Mouse (Mus musculus): ENCODE results near the gene Klf13. TPM values are rescaled to one million over a fixed set of nuclear protein-coding genes. Genes with fewer than 3 reads are reported as not detected.

The Klf13 gene
- polyA plus RNA-seq, 1 experiment, result 20.1 TPM

DNA sequence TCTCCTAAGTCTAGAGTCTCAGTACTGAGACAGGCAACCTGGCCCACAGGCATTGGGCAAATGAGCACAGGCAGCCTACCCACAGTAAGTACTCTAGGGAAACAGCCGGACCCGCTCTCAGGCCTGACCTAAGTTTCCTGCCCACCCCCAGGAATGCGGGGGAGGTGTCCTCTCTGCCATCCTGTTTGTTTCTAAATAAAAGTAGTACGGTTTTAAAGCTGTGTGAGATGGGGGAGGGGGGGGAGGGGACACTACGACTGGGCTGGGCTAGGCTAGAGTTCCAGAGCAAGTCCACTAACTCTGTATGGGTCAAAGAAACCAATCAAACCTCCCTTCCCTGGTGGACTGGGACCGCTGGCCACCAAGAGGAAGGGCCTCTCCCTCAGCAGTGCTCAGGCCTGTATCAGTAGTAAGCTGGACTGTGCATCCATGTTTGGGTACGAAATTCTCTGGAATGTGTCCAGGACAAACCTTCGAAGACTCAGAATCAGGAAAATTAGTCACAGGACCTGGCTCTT, 51.6 kb downstream of the Klf13 start:
- Histone ChIP-seq H3ac (ENCODE audit: control insufficient read depth, insufficient read length, low read depth) (no peak overlapping the region), H3K79me3 (ENCODE audit: low read depth) (no peaks in the 10 kb centered on the region), H3K27me3 (ENCODE audit: control insufficient read depth, insufficient read depth, insufficient read length) (no peaks in the 10 kb centered on the region), H3K4me3 (ENCODE audit: insufficient read depth, poor library complexity, severe bottlenecking) (no peak overlapping the region), H3K36me3 (ENCODE audit: control insufficient read depth, insufficient read depth) (peaks cover 6% of the 10 kb centered on the region), H3K79me2 (ENCODE audit: control insufficient read depth, insufficient read depth) (peaks cover 26% of the 10 kb centered on the region)
- TF ChIP-seq CTCF (IDR thresholded peaks at IDR 0.05; ENCODE audit: control insufficient read depth, insufficient read depth, insufficient read length) (no peak), FOSL1 (IDR thresholded peaks at IDR 0.05; ENCODE audit: insufficient read depth, low read length, poor library complexity, severe bottlenecking) (no peak)

DNA sequence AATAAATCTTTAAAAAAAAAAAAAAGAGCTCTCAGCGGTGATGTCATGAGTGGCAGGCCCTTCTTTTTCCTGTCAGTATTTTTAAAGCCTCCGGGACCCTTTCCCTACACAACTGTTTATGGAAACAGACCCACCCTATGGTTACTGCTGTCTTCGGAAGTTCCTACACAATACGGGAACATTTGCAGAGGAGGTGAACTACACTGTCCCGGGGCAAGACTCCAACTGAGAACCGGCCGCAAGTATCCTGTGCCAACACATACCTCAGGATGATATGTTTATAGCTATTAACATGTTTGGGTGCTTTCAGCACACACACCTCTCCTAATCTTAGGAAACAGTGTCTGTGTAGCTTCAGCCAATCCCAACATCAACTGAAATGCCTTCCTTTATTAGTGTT, 53.7 kb downstream of the Klf13 start:
- Histone ChIP-seq H3K27me3 (ENCODE audit: control insufficient read depth, insufficient read depth, insufficient read length) (no peaks in the 10 kb centered on the region), H3ac (ENCODE audit: control insufficient read depth, insufficient read length, low read depth) (no peak overlapping the region), H3K4me3 (ENCODE audit: insufficient read depth, poor library complexity, severe bottlenecking) (no peak overlapping the region), H3K79me3 (ENCODE audit: low read depth) (no peaks in the 10 kb centered on the region), H3K79me2 (ENCODE audit: control insufficient read depth, insufficient read depth) (peaks cover 16% of the 10 kb centered on the region), H3K36me3 (ENCODE audit: control insufficient read depth, insufficient read depth) (peaks cover 6% of the 10 kb centered on the region)
- TF ChIP-seq MAX (IDR thresholded peaks at IDR 0.05) (no peak), CTCF (IDR thresholded peaks at IDR 0.05; ENCODE audit: control insufficient read depth, insufficient read depth, insufficient read length) (no peak), FOSL1 (IDR thresholded peaks at IDR 0.05; ENCODE audit: insufficient read depth, low read length, poor library complexity, severe bottlenecking) (no peak), MYOG (IDR thresholded peaks at IDR 0.05; ENCODE audit: control insufficient read depth, extremely low read depth, insufficient read length) (no peak), USF1 (IDR thresholded peaks at IDR 0.05; ENCODE audit: low read depth) (no peak)

DNA sequence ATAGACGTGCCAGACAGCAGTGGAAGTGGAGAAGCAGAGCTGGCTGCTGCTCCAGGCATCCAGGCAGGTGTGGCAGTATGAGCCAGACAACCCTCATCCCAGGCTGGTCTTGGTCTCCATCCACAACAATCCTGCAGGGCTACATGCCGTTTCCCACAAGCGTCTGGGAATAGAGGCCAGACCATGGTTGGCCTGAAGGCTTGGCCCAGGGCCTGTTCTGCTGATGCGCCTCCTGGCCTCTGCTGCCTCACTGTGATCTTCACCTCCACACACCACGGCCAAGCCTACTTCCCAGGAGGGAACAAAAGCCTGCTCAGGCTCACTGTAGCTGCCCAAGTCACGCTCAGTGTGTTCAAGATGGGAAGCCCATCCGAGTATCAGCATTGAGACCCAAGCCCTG, 56.0 kb downstream of the Klf13 start:
- no peak overlapping the region for H3K4me3 ChIP-seq (ENCODE audit: insufficient read depth, poor library complexity, severe bottlenecking)
- H3K36me3 ChIP-seq (ENCODE audit: control insufficient read depth, insufficient read depth), result peaks cover under 1% of the 10 kb centered on the region
- TF ChIP-seq CEBPB (IDR thresholded peaks at IDR 0.05; ENCODE audit: low read depth) (no peak), MYOG (IDR thresholded peaks at IDR 0.05; ENCODE audit: control insufficient read depth, extremely low read depth, insufficient read length) (no peak), CTCF (IDR thresholded peaks at IDR 0.05; ENCODE audit: control insufficient read depth, insufficient read depth, insufficient read length) (no peak), FOSL1 (IDR thresholded peaks at IDR 0.05; ENCODE audit: insufficient read depth, low read length, poor library complexity, severe bottlenecking) (no peak), USF1 (IDR thresholded peaks at IDR 0.05; ENCODE audit: low read depth) (no peak), MYOD1 (IDR thresholded peaks at IDR 0.05; ENCODE audit: control insufficient read depth, insufficient read length, low read depth) (no peak), MAX (IDR thresholded peaks at IDR 0.05) (no peak)
- no peak overlapping the region for H3ac ChIP-seq (ENCODE audit: control insufficient read depth, insufficient read length, low read depth)
- no peaks in the 10 kb centered on the region for H3K79me2 ChIP-seq (ENCODE audit: control insufficient read depth, insufficient read depth)
- H3K79me3 ChIP-seq (ENCODE audit: low read depth), result no peaks in the 10 kb centered on the region
- no peaks in the 10 kb centered on the region for H3K27me3 ChIP-seq (ENCODE audit: control insufficient read depth, insufficient read depth, insufficient read length)

DNA sequence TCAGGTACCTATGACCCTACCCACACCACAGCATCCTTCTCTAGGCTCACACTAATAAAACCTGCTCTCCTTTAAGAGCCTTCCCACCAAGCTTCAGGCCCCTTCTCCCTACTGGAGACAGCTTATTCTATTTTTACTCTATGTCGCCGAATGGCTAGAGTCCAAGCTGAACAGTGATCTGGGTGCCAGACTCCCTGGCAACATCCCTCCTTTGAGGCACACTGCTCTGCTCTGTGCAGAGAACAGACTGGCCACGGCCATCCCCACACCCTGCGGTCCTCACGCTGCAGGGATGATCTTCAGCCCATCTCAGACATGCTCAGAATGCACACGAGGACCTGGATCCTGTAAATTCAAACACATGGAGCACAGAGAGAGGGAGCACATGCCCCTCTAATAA, 59.1 kb downstream of the Klf13 start:
- TF ChIP-seq MYOG (IDR thresholded peaks at IDR 0.05; ENCODE audit: control insufficient read depth, extremely low read depth, insufficient read length) (no peak), USF1 (IDR thresholded peaks at IDR 0.05; ENCODE audit: low read depth) (no peak), MYOD1 (IDR thresholded peaks at IDR 0.05; ENCODE audit: control insufficient read depth, insufficient read length, low read depth) (no peak), MAX (IDR thresholded peaks at IDR 0.05) (no peak), CTCF (IDR thresholded peaks at IDR 0.05; ENCODE audit: control insufficient read depth, insufficient read depth, insufficient read length) (no peak), CEBPB (IDR thresholded peaks at IDR 0.05; ENCODE audit: low read depth) (no peak), FOSL1 (IDR thresholded peaks at IDR 0.05; ENCODE audit: insufficient read depth, low read length, poor library complexity, severe bottlenecking) (no peak)
- H3K79me2 ChIP-seq (ENCODE audit: control insufficient read depth, insufficient read depth), result no peaks in the 10 kb centered on the region
- no peaks in the 10 kb centered on the region for H3K36me3 ChIP-seq (ENCODE audit: control insufficient read depth, insufficient read depth)

DNA sequence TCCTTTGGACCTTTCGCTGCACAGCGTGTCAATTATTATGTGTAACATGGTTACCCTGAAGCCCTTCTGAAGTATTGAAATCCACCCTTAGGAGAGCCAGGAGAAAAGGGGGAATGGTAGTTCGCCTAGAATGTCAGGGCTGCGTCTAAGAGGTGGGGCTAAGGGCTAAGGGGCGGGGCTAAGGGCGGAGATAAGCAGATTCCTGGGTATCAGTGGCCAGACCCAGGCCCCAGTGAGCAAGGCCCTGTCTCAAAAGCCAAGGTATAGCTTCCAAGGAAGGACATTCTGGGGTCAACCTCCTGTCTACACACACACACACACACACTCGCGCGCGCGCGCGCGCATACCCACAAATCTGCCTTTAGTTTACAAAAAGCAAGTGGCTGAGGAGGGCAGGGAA, 61.1 kb downstream of the Klf13 start:
- TF ChIP-seq CTCF (IDR thresholded peaks at IDR 0.05; ENCODE audit: control insufficient read depth, insufficient read depth, insufficient read length) (no peak), MYOG (IDR thresholded peaks at IDR 0.05; ENCODE audit: control insufficient read depth, extremely low read depth, insufficient read length) (no peak), MAX (IDR thresholded peaks at IDR 0.05) (no peak), FOSL1 (IDR thresholded peaks at IDR 0.05; ENCODE audit: insufficient read depth, low read length, poor library complexity, severe bottlenecking) (no peak), MYOD1 (IDR thresholded peaks at IDR 0.05; ENCODE audit: control insufficient read depth, insufficient read length, low read depth) (no peak), CEBPB (IDR thresholded peaks at IDR 0.05; ENCODE audit: low read depth) (no peak), USF1 (IDR thresholded peaks at IDR 0.05; ENCODE audit: low read depth) (no peak)
- Histone ChIP-seq H3K27me3 (ENCODE audit: control insufficient read depth, insufficient read depth, insufficient read length) (no peaks in the 10 kb centered on the region), H3K36me3 (ENCODE audit: control insufficient read depth, insufficient read depth) (no peaks in the 10 kb centered on the region), H3K4me3 (ENCODE audit: insufficient read depth, poor library complexity, severe bottlenecking) (no peak overlapping the region), H3K79me2 (ENCODE audit: control insufficient read depth, insufficient read depth) (no peaks in the 10 kb centered on the region), H3K79me3 (ENCODE audit: low read depth) (no peaks in the 10 kb centered on the region), H3ac (ENCODE audit: control insufficient read depth, insufficient read length, low read depth) (no peak overlapping the region)

More for the DNA sequence above, 59.1 kb downstream of the Klf13 start:
- no peaks in the 10 kb centered on the region for H3K27me3 ChIP-seq (ENCODE audit: control insufficient read depth, insufficient read depth, insufficient read length)
- no peak overlapping the region for H3K4me3 ChIP-seq (ENCODE audit: insufficient read depth, poor library complexity, severe bottlenecking)
- no peak overlapping the region for H3ac ChIP-seq (ENCODE audit: control insufficient read depth, insufficient read length, low read depth)
- H3K79me3 ChIP-seq (ENCODE audit: low read depth), result no peaks in the 10 kb centered on the region

DNA sequence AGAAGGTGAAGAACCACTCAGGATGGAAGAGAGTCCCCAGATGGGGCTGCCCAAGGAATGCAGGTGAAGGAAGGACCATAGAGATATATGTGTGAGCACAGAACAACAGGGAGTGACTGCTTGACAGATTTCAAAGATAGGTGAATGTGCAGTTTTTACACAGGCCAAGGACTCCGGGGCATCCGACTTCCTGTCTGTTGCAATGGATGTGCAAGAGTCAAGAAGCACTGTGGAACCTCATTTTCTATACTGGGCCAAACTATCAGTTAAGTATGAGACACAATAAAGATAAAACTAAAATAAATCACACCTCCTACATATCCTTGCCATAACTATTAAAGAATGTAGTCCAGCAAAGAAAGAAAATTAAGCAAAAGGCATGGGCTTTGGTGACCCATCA, 62.1 kb downstream of the Klf13 start:
- Histone ChIP-seq H3K79me2 (ENCODE audit: control insufficient read depth, insufficient read depth) (no peaks in the 10 kb centered on the region), H3K27me3 (ENCODE audit: control insufficient read depth, insufficient read depth, insufficient read length) (no peaks in the 10 kb centered on the region), H3K79me3 (ENCODE audit: low read depth) (no peaks in the 10 kb centered on the region), H3ac (ENCODE audit: control insufficient read depth, insufficient read length, low read depth) (no peak overlapping the region), H3K4me3 (ENCODE audit: insufficient read depth, poor library complexity, severe bottlenecking) (no peak overlapping the region), H3K36me3 (ENCODE audit: control insufficient read depth, insufficient read depth) (no peaks in the 10 kb centered on the region)
- TF ChIP-seq MYOG (IDR thresholded peaks at IDR 0.05; ENCODE audit: control insufficient read depth, extremely low read depth, insufficient read length) (no peak), CTCF (IDR thresholded peaks at IDR 0.05; ENCODE audit: control insufficient read depth, insufficient read depth, insufficient read length) (no peak), USF1 (IDR thresholded peaks at IDR 0.05; ENCODE audit: low read depth) (no peak), CEBPB (IDR thresholded peaks at IDR 0.05; ENCODE audit: low read depth) (no peak), FOSL1 (IDR thresholded peaks at IDR 0.05; ENCODE audit: insufficient read depth, low read length, poor library complexity, severe bottlenecking) (no peak)
